Mouse (Mus musculus): ENCODE measurements at regions not wholly inside any gene's neighbourhood (a gene's known extent, or its start where the extent isn't known, plus 50 kb on each side); places are given as distances from the start of the nearest gene placed in this dataset.
"Not testable (repeated sequence)": the region's sequence is repeated elsewhere in the genome, so short reads cannot be mapped to it uniquely, and the experiment has no call there.

- no peak for DNase-seq
These were observed 172.9 kb downstream of the Tomm20 start for GRCm38 (mm10) chr8:126772748-126773147.

GRCm38 (mm10) chr8:126772194-126772593 lies 173.4 kb downstream of the Tomm20 start:
- DNase-seq, result no peak

GRCm38 (mm10) chr8:126770374-126770773 lies 175.3 kb downstream of the Tomm20 start:
- not testable (repeated sequence) for DNase-seq

GRCm38 (mm10) chr8:126768142-126768541 lies 174.4 kb upstream of the Irf2bp2 start:
- DNase-seq, result no peak

GRCm38 (mm10) chr8:126767341-126767740 lies 173.6 kb upstream of the Irf2bp2 start:
- DNase-seq, result no peak

- no peak for DNase-seq
These were observed 172.0 kb upstream of the Irf2bp2 start for GRCm38 (mm10) chr8:126765693-126766238.

GRCm38 (mm10) chr8:126763600-126763999 lies 169.8 kb upstream of the Irf2bp2 start:
- peak in 1 of 2 experiments; percentile 34 for DNase-seq

GRCm38 (mm10) chr8:126759711-126760110 lies 165.9 kb upstream of the Irf2bp2 start:
- no peak for DNase-seq

GRCm38 (mm10) chr8:126758951-126759350 lies 165.2 kb upstream of the Irf2bp2 start:
- DNase-seq, result no peak

- DNase-seq, result peak in 1 of 2 experiments; percentile 22
These were observed 164.4 kb upstream of the Irf2bp2 start for GRCm38 (mm10) chr8:126757951-126758757.

- no peak for DNase-seq
These were observed 162.7 kb upstream of the Irf2bp2 start for GRCm38 (mm10) chr8:126756300-126757097.

- DNase-seq, result no peak
These were observed 161.9 kb upstream of the Irf2bp2 start for GRCm38 (mm10) chr8:126755669-126756068.

GRCm38 (mm10) chr8:126754361-126754809 lies 160.6 kb upstream of the Irf2bp2 start:
- DNase-seq, result peak; percentile 73

- peak; percentile 29 to 35 for DNase-seq
These were observed 159.5 kb upstream of the Irf2bp2 start for GRCm38 (mm10) chr8:126753059-126753855.

GRCm38 (mm10) chr8:126751416-126752140 lies 157.8 kb upstream of the Irf2bp2 start:
- DNase-seq, result no peak

- no peak for DNase-seq
These were observed 152.4 kb upstream of the Irf2bp2 start for GRCm38 (mm10) chr8:126745992-126746775.

GRCm38 (mm10) chr8:126744747-126745382 lies 151.1 kb upstream of the Irf2bp2 start:
- no peak for DNase-seq

- no peak for DNase-seq
These were observed 149.5 kb upstream of the Irf2bp2 start for GRCm38 (mm10) chr8:126743296-126743695.

GRCm38 (mm10) chr8:126742081-126742480 lies 148.3 kb upstream of the Irf2bp2 start:
- no peak for DNase-seq

- no peak for DNase-seq
These were observed 147.2 kb upstream of the Irf2bp2 start for GRCm38 (mm10) chr8:126741031-126741430.

Data from cerebellum, postnatal 25 days (tissue).